Mouse (Mus musculus) lung, postnatal 0 days (tissue): ENCODE data around the gene Emc10.

ENCODE experiments used
- CTCF ChIP-seq: IDR thresholded peaks from 2 replicates; pipeline ENCODE4 v1.5.1; 2016; ENCODE audit warnings: antibody characterized with exemption, mild to moderate bottlenecking
- EP300 ChIP-seq: IDR thresholded peaks from 2 replicates; pipeline ENCODE4 v1.6.1; 2016; ENCODE audit warnings: antibody characterized with exemption, mild to moderate bottlenecking, control low read depth

DNA sequence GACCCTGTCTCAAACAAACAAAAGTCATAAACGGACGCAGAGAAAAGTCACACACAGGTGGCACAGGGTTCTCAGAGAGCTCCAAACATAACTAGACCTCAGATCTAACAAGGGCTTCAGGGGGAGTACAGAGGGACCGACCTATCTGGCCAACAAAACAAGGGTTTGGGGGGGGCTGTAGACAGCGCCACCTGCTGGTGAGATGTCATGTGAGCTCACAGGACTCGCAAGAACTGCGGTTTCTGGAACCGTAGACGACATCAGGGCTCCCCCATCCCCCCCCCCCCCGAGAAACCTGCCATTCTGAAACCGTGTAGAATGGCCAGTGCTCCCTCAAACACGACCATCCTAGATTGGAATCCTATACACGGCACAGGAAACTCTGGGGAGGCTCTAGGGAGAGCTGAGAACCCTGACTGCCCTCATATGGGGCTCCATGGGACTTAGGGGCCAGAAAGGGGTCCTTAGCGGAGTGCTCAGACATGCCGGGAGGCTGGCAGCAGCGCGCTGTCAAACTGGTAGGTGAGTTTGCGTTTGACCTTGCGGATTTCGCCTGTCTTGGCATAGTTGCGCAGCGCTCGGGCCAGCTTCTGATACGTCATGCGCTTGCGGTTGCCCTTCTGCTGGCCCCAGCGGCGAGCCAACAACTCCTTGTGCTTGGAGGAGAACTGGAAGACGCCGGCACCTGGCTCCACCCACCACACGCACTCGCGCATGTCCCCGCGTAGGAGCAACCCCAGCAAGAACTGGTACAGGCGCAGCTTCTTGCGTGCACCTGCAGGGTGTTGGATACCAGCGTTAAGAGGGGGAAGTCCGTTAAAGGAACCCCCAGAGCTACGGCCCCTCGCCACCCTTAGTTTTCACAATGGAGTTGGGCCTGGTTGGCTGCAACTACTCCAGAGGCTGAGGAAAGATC is 31.4 kb upstream of the Emc10 start:
- TF ChIP-seq CTCF (peak; percentile 86), EP300 (no peak)
